Mouse (Mus musculus): ENCODE results near the gene Atad5.
"Not testable (repeated sequence)": the region's sequence is repeated elsewhere in the genome, so short reads cannot be mapped to it uniquely, and the experiment has no call there.

Gene Atad5

DNA sequence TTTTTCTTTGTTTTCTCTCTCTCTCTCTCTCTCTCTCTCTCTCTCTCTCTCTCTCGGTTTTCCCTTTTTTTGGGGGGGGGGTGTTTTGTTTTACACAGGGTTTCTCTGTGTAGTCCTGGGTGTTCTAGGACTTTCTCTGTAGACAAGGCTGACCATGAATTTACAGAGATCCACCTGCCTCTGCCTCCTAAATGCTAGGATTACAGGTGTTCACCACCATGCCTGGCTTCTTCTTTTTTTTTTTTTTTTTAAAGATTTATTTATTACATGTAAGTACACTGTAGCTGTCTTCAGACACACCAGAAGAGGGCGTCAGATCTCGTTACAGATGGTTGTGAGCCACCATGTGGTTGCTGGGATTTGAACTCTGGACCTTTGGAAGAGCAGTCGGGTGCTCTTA, 59.8 kb downstream of the Atad5 start:
- not testable (repeated sequence) for DNase-seq (ENCODE audit: low spot score in 2 of 2)

DNA sequence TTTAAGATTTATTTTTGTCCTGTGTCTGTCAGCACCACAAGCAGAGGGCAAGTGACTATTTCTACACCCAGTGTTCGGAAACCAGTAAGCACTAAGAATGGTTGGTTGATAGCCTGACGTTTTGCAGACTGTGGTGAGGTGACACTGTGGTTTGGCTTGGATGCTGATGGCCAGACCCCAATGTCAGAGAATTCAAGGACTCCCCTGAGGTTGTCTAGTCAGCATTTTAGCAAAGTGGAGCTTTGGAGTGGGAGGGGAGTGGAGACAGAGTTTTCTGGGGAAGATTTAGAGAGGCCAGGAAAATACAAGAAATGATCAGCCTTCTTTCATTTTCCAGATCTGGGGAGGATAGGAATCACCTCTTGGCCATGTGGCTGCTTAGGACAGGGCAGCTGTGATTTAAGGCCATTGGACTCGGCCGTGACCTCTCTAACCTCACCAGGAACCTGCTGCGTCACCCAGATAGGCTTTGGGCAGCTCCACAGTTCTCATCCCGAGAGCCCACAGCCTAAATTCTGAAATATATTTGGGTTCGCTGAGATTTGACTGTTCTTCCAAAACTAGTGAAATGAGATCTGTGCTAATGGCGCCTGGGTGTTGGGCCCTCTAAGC, 60.3 kb downstream of the Atad5 start:
- DNase-seq (ENCODE audit: low spot score in 2 of 2), result no peak

DNA sequence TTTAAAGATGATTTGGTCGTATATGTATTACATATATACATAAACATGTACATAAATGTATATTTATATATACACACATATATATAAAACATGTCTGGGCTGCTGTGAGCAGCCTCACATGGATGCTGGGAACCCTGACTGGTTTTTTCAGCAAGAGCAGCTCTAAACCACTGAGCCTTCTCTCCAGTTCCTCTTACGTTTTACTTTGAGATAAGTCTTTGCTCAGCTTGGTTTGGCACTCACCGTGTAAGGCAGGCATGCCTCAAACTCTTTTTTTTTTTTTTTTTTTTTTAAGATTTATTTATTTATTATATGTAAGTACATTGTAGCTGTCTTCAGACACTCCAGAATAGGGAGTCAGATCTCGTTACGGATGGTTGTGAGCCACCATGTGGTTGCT, 61.4 kb downstream of the Atad5 start:
- no peak for DNase-seq (ENCODE audit: low spot score in 2 of 2)

DNA sequence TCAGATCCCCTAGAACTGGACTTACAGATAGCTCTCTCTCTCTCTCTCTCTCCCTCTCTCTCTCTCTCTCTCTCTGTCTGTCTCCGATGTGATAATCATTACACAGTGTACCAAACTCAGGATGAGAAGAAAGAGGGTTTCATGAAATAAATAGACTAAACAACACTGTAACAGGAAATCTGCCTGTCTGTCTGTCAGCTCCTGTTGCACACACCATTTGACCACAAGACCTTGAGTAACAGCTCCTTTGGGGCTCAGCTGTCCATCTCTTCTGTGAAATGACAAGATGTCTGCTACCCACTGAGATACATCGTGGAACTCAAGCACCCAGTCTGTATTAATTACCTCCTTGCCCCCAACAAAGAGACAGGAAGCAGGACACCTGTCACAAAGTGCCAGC, 62.3 kb downstream of the Atad5 start:
- no peak for DNase-seq (ENCODE audit: low spot score in 2 of 2)

DNA sequence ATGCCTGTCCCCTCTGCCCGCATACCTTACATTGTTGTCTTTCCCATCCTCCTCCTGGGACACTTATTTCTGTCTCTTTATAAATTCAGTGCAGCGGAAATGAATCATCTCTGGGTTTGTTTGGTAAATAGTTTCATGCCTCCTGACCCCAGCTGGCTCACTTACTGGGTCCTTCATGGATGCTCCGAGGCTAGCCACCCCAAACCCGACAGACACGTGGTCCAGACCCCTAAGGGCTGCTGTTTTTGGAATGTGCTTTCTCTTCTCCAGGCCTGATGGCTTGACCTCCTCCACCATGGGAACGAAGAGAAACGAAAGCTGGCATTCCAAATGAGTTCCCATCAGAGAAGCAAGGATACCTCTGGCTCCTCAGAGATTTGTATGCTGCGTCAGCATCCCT, 63.2 kb downstream of the Atad5 start:
- no peak for DNase-seq (ENCODE audit: low spot score in 2 of 2)

DNA sequence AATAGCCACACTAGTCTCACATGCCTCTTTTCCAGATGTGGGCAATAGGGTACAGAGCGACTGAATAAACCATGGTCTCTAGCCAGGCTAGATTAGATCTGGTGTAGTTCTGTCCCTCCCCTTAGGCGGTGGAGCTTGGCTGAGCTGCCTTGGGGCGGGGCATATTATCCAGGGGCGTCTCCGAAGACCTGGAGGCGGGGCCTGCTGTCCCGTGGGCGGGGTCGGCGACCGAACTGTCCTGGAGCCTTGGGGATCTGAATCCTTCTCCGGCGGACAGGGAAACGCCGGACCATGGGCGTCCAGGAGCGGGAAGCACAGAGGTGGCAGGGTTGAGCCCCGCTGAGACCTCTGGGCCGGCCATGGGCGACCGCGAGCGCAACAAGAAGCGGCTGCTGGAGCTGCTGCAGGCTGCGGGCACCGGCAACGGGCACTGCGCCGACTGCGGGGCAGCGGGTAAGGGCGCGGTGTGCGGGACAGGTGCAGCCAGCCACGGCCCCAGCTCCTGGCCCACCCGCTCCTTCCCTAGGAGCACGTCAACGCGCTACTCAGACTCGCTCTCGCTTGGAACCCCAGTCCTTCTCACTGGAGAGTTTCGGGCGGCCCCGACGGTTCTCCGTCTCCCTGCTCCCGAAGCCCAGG, 64.8 kb downstream of the Atad5 start, which contains the start of gene Adap2:
Gene Adap2, plus strand, starts transcription at position 249 of the 639 bp plus-strand sequence.
- DNase-seq (ENCODE audit: low spot score in 2 of 2), result peak; percentile 85 to 87

DNA sequence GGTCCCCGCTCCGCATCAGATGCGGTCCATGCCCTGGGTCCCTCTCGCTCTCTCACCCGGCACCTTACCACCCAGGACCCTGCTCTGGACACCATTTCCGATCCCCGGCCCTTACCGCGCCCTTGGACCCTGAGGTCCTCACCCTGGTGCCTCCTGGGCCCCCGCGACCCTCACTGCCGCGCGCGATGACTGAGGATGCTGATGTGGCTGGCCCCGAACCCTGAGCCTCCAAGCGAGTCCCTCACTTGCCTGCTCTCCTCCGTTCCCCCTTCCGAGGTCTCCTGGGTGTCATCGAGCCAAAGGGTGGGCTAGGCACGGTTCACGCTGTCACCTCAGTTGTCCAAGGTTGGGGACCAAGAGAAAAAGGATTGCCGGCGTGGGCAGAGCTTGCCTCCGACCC, 65.3 kb downstream of the Atad5 start:
- DNase-seq (ENCODE audit: low spot score in 2 of 2), result no peak

DNA sequence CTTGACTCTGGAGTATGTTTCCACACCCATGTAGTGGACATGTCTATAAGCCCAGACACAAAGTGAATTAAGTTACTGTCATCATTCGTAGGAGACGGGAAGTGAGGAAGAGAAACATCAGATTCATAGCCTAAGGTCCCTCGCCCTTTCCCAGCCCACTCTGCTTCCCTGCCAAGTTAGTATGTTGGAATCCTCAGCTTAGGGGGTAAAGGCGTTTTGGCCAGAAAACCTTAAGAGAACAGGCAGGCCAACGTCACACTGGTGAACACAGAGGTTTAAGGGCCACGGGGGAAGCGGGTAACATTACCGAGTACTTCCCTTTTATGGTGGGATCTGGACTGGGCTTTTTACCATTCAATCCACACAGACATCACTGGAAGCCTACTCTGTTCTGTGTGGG, 66.3 kb downstream of the Atad5 start:
- no peak for DNase-seq (ENCODE audit: low spot score in 2 of 2)

DNA sequence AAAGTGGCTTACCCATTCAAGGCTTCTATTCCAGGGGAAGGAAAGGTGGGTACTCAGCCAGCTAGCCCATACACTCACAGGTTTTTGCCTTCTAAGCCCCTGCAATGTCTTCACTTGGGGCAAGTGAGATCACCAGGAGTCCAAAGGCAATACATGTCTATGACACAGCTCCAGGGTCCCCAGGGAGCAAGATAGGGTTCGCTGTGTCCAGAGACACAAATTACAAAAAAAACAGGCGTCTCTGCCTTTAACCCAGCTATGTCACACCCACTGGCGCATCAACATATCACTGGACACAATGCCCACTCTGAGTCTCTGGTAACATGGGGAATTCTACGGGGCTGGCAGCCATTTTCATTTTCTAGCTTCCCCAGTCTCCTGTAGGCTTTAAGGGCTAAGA, 66.8 kb downstream of the Atad5 start:
- no peak for DNase-seq (ENCODE audit: low spot score in 2 of 2)

DNA sequence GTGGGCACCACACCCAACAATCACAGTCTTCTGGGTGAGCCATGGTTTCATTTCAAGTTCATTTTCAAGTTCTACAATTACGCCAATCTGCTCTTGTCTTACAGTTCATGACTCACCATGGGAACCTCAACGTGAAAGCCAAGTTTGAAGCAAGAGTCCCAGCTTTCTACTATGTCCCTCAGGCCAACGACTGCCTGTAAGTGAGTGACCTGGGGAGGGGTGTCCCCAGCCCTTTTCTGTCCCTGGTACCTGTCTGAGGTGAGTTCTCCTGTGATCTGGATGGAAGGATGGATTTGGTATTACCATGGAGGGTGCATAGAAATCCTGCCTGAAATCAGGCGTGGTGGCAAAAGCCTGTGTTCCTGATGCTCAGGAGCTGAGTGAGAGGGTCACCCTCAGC, 67.6 kb downstream of the Atad5 start:
- DNase-seq (ENCODE audit: low spot score in 2 of 2), result no peak

DNA sequence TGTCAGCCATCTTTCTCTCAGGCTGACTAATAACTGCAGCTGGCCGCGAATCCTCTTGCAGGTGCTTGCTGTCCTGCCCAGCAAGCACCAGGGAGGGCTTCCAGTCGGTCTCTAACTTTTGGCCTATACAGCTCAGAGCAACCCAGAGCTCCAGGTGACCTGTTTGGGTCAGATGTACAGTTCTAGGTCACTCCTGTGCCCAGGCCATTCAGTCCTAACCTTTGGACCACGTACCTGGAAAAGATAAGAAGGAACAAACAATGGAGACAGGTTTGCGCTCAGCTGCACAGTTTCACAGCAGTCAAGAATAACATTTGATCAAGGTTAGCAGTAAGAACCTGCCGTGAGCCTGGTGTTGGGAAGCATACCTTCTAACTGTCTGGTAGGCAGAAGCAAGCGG, 69.8 kb downstream of the Atad5 start:
- no peak for DNase-seq (ENCODE audit: low spot score in 2 of 2)

DNA sequence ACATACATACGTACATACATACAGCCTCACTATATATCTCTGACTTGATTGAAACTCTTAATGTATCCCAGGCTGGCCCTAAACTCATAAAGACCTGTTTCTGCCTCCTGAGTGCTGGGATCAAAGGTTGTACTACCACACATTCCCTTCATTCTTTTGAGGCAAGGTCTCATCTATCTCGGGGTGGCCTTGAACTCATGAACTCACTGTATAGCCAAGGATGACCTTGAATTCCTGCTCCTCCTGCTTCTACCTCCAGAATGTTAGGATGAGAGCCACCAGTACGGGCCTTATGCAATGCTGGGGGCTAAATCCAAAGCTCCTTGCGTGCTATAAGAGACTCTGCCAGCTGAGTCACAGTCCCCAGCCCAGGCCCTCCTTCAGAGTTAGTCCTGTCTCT, 71.8 kb downstream of the Atad5 start:
- DNase-seq (ENCODE audit: low spot score in 2 of 2), result no peak

DNA sequence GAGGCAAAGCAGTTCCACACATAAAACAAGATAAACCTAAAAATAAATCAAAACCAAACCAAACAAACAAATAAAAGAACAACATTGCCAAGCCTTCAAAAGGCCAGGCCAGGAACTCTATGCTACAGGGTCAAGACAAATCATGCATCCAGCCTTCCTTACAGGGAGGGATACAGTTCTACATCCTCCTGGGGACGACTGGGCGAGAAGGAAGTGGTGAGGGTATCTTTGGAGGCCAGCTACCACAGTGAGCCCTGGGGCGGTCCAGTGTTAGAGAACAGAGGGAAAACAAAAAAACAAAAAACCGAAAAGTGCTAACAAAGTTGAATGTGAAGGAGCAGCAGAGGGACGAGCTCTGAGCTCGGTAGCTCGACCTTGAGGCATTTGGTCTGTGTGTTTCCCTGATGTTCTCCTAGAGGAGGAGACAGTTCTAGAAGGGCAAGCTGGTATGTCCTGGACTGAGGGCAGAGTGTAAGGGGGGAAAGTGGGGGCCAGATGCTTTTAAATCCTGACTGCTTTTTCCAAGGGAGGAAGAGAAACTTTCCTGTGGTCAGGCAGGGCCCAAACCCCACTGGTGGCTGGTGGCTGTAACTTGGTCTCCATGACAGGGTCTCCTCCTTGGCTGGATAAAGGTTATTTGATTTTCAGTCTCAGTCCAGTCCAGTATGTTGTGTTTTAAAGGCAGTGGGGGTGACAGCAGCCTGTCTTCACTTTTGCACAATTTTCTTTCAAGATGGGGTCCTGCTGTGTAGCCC, 74.3 kb downstream of the Atad5 start:
- no peak for DNase-seq (ENCODE audit: low spot score in 2 of 2)

DNA sequence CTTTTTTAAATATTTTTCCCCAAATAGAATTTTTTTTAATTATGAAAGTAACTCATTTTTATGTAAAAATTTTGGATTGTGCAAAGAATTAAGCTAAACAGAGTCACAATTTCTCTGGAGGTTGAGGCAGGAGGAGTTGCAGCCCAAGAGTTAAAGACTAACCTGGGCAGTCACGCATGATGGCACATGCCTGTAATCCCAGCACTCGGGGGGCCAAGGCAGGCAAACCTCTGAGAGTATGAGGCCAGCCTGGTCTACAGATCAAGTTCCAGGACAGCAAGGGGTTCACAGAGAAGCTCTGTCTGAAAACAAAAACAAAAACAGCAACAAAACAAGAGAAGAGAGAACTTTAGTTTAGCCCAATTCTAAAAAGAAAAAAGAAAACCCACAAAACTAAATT, 75.0 kb downstream of the Atad5 start:
- DNase-seq (ENCODE audit: low spot score in 2 of 2), result no peak

DNA sequence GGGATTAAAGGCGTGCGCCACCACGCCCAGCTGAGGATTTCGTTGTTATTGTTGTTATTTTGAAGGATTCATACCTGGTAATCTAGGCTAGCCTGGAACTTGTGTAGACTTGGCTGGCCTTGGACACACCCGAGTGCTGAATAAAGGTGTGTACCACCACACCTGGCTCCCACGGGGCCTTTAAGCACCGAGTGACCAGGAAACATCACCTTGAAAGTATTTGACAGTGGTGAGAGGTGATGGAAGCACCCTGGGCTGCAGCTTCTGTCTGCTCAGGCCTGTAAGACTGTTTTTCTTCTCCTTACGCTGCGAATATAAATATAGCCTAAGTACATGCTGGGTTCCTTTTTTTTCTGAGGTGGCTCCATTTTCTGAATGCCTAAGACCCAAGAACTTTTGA, 78.9 kb downstream of the Atad5 start:
- DNase-seq (ENCODE audit: low spot score in 2 of 2), result no peak

DNA sequence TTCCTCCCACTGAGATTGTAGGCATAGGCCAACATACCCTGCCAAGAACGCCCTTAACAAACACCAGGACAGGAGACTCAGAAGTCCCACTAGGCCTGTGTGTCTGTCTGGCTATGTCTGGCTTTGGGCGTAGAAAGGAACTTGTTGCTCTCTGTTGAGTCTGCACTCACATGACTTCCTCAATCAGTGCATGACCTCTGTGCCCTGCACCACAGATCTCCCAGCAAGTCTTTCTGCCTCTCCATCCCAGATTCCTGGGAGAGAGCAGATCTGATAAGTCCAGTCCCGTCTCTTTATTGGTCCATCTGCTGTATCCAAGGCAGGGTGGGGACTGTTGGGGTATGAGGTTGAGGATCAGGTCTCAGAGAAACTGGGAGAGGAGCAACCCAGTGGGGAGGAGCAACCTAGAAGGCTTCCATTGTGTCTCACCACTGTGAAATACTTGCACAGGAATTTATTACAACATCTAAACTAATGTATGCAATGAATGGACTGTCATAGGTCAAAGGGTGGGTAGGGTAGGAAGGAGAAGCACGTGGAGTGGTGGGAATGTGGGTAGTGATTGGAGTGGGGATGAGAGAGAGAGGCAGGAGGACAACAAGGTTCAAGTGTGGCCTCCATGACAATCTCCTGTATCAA, 79.5 kb downstream of the Atad5 start:
- DNase-seq (ENCODE audit: low spot score in 2 of 2), result peak; percentile 47 to 58

DNA sequence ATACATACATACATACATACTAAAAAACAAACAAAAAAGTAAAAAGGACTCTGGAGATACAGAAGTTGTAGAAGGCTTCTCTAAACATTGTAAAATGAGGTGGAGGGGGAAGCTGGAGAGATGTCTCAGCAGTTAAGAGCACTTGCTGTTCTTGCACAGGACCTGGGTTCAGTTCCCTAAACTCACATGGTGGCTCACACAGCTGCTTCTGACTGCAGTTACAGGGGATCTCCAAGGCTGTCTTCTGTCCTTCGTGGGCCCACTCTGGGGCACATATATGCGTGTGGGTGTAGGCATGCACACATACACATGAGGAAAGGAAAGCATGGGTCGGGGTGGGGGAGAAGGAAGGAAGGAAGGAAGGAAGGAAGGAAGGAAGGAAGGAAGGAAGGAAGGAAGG, 80.4 kb downstream of the Atad5 start:
- peak; percentile 41 to 45 for DNase-seq (ENCODE audit: low spot score in 2 of 2)

DNA sequence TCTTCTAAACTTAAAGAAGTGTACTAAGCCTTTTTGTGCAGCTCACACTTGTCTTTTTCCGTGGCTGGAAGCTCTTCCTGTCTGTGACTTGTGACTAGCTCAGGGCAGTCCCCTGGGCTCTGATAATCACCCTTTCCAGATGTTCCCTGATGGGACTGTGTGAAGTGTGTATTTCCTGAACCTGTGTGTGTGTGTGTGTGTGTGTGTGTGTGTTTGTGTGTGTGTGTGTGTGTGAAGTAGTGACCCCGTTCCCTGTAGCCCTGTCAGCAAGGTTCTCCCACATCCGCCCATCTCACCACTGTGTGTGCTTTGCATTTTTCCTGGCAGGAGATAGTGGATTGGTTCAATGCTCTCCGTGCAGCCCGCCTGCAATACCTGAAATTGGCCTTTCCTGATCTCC, 81.2 kb downstream of the Atad5 start:
- no peak for DNase-seq (ENCODE audit: low spot score in 2 of 2)

DNA sequence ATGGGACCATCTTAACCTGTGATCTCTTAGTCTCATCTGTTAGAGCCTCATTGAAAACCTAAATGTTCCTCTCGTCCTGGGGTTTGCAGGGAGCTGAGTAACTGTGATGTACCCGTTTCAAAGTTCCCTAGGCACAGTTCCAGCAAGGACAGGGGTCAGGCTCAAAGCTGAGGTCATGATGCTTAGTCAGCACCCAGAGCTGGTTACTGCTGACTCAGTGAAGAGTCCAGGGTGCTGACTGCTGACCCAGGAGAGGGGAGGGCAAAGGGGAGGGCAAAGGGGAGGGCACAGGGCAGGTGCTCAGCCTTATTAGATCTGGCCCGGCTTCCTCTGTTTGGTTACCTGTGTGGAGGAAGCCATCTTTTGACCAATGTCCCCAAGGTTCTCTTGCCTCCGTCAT, 82.7 kb downstream of the Atad5 start:
- DNase-seq (ENCODE audit: low spot score in 2 of 2), result no peak

DNA sequence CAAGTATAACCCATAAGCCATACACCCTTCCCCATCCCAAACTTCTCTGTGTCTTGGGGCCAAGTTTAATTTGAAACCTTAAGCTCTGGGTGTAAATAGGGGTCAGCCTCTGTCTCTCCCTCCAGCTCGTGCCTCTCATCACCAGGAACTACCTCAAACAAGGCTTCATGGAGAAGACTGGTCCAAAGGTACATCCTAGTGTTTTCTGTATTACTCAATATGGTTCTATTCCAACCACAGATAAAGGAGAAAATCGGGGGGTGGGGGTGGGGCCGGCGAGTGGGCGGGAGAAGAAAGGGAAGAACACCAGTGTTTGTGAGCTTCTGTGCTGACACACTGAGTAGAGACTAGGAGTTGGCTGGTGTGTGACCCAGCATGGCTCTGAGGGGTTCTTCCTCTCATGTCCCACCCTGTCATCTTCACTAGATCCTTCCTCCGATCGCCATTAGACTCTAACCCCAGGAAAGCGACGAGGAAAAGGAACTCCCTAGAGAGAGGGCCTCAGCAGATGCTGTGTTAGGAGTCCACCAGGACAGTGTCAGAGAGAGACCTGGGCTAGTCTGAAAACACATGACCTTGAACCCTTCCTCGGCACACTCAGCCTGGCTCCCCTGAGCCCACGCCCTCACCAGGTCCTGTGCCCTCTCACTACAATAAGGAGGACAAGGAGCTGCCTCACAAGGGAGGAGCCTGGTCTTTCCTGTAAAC, 84.9 kb downstream of the Atad5 start:
- no peak for DNase-seq (ENCODE audit: low spot score in 2 of 2)

DNA sequence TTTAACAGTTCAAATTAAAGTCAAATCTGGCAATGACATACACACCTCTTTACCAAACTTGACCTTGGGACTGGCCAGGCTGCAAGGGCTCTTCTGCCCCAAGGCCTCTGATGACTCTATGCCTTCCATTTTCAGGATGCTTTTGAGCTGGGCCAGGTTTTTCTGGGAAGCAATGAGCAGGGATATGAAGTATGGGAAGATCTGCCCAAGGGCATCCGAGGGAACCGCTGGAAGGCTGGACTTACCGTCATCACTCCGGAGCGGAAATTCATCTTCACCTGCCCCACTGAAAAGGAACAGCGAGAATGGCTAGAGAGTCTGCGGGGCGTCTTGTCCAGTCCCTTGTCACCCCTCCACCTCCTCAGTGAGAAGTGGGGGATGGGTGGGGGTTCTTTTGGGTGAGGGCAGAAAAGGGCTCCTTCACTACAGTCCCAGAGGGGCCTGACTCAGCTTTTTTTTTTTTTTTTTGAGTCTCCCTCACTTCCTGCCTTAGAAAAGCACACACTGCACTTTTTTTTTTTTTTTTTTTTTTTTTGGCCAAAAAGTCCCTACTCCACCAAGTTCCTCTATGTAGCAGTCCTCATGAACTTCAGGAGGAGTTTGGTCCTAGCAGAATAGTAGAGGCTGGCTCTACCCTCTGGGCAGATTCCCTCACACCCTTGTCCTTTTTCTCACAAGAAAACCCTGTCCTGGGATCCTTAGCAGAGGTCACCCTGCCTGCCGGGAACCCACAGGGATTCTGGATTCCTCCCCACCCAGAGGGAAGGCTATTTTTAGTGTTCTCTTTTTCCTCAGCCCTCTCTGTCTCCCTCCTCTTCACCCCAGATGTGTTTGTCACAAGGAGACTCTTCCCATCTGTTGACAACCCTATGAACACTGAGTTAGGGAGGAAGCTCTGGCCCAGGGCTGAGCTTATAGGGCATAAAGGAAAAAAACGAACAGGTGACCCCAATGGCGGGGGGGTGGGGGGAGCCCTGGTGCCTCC, 88.0 kb downstream of the Atad5 start:
- peak; percentile 41 to 47 for DNase-seq (ENCODE audit: low spot score in 2 of 2)
